Mouse (Mus musculus): ENCODE data around the gene Rere.

DNA sequence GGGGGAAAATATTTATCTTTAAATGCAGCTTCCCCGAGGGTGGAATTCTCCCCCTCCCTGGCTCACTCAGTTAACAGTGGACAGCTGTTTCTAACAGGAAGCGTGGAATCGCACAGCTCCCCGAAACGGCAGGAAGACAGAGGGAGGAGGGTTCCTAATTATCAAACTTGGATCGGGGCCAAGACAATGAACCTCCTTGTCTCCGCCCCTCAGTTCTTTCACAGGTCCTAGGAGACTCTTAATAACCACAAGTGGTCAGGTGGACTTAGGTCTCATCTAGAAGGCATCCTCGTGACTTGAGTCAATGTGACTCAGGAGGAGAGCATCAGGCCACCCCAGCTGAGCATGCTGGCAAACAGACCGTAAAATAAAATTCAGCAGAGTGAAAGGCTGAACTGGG lies 8.7 kb upstream of the Rere start:
- TF ChIP-seq TAL1 (IDR thresholded peaks at IDR 0.05; ENCODE audit: low read length): no peak
- TF ChIP-seq GATA1 (IDR thresholded peaks at IDR 0.05; ENCODE audit: low read length): no peak

Measured in erythroblast, embryonic 14.5 days (primary cell).